Mouse (Mus musculus): Measurements from ENCODE around the gene Unc5cl.
A peak's percentile ranks its signal among the peaks of the same experiment; 100 is the strongest.
"Not testable (repeated sequence)": the region's sequence is repeated elsewhere in the genome, so short reads cannot be mapped to it uniquely, and the experiment has no call there.

Gene Unc5cl

DNA sequence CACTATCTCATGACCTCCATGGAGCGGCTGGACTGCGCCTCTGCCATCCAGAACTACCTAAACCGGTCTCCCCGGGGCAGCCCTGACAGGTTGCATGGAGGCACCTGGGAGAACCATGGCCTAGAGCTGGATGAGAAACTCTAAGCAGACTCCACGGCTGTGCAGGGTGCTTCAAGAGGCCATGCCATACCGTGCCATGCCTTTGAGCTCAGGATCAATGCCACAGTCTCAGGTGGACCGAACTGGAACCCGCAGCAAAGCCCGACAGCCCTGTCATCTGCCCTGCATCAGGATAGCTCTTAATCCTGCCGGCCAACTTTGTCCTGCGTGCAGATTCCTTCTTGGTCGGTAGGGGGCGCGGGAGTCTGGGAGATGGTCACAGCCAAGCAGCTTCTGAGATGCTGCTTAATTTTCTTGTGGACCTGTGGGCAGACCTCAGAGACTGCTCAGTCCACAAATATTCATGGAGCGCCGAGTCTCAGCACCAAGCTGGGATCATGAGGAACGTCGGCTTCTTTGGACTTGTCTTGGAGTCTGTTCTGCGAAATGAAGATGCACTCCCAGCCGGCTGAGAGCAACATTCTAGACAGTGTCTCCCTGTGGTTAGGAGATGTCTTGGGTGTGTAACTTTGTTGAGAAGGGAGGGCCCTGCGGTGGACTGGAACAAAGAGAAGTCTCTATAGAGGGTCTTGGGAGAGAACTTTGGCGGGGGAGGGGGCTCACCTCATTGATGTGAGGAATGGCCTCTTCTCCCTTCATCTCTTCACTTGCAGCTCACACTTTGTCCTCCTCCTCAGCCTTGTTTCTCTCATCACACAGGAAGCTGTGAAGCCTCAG, 12.9 kb downstream of the Unc5cl start:
- peak; percentile 61 for DNase-seq (ENCODE audit: low spot score)

- not testable (repeated sequence) for DNase-seq (ENCODE audit: low spot score)
Measured at GRCm38 (mm10) chr17:48474282-48474681, 19.6 kb downstream of the Unc5cl start.

GRCm38 (mm10) chr17:48475444-48475843, 20.7 kb downstream of the Unc5cl start:
- DNase-seq (ENCODE audit: low spot score): no peak

- DNase-seq (ENCODE audit: low spot score): no peak
Measured at GRCm38 (mm10) chr17:48479952-48480351, 25.3 kb downstream of the Unc5cl start.

GRCm38 (mm10) chr17:48483764-48484163, 29.1 kb downstream of the Unc5cl start:
- DNase-seq (ENCODE audit: low spot score): no peak

- no peak for DNase-seq (ENCODE audit: low spot score)
Measured at GRCm38 (mm10) chr17:48484191-48484590, 29.5 kb downstream of the Unc5cl start.

DNA sequence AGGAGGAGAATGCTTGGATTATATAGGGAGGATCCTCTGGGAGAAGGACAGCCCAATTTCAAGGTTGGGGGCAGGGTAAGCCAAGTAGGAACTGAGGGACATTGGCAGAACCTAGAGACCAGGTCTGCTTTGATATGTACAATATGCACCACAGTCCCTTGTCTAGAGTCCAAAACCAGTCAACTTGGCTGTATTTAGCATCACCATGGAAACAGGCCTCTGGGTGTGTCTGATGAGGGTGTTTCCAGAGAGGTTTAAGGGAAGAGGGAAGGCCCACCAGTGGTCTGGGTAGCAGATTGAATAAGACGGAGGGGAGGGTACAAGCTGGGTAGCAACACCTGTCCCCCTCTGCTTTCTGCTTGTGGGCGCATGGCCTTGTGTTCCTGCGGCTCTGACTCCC, 34.8 kb downstream of the Unc5cl start:
- no peak for DNase-seq (ENCODE audit: low spot score)

DNA sequence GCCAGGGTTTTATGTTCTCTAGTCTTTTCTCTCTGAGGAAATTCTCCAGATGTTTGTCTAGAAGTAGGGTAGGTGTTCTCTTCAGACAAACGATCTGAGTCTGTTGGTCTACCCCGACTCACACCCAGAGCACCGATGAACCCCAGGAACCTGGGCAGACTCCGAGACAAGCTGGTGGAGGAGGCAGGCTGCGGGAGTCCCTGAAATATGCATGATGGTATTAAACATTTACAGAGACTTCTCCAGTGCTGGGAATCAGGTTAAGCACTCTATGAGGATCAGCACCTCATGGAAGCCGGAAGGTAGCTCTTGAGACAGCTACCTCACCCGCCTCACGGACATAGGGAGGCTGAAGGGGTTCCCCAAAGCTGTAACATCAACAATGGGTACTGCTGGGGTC, 37.9 kb downstream of the Unc5cl start:
- DNase-seq (ENCODE audit: low spot score): no peak

- no peak for DNase-seq (ENCODE audit: low spot score)
Measured at GRCm38 (mm10) chr17:48493582-48493981, 38.9 kb downstream of the Unc5cl start.

DNA sequence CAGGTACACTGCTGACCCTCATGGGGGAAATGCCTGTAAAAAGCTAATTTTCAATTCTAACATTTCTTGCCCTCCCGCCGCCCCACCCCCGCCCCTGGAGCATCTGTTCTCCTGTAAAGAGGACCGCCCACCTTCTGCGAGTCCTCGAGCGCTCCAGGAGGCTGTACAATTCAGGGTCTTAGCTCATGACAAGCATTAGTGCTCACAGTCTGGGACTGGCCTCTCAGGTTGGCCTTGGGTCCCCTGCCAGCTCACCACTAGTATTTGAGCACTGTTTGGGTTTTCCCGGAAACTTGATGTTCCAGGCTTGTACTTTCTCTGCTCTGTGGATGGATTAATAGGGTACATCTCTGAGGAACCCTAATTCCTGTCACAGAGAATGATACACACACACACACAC, 39.3 kb downstream of the Unc5cl start:
- no peak for DNase-seq (ENCODE audit: low spot score)

- no peak for DNase-seq (ENCODE audit: low spot score)
Measured at GRCm38 (mm10) chr17:48497986-48498385, 43.3 kb downstream of the Unc5cl start.

- DNase-seq (ENCODE audit: low spot score): no peak
Measured at GRCm38 (mm10) chr17:48500846-48501445, 46.2 kb downstream of the Unc5cl start.

DNA sequence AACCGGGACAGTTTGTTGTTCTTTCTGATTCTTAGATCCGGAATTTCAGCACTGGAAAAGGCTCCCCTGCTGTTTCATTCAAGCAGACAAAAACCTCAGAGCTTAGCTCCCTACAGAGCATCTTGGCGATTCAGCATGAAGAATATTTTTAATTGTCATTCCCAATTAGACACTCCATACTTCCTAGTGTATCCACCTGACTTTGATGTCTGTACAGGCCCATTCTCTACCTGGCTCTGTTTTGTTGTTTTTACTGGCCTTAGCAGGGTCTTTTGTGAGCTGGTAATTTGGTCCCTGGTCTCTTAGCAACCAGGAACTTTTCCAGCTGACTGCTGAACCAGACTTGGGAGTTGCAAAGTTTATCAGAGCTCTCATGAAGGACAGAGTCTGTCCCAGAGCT, 50.3 kb downstream of the Unc5cl start:
- DNase-seq (ENCODE audit: low spot score): no peak

DNA sequence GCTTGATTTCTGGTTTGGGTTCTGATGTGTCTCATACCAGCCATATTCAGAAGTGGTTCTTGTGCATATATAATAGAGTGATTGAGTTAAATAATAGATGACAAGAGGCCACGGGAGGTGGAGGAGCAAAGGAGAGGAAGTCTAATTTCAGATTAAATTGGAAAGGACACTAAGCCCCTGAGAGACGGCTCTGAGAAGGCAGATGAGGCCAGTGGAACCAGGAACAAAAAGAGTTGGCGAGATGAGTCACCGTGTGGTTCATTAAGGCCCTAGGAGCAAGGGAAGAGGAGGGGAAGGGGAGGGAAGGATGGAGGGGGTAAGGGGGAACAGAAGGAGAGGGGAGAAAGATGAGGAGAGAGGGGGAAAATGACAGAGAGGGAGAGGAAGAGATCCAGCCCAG, 52.3 kb downstream of the Unc5cl start:
- DNase-seq (ENCODE audit: low spot score): no peak

DNA sequence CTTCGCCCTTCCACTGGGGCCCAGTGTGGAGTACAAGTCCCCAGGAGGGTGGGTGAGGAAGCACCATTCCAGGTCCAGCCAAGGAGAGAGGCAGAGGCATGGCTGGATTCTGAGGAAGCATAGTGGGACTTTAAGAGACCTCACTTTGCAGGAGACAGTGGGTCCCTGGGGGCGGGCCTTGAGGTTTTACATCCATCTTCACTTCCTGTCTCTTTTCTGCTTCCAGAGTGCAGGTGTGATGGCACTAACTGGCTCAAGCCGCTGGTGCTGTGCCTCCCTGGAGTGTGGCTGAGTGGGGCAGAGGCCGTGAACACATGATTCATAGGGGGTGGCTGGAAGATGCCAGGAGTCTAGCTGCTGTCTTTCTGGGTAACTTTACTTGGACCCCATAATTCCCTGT, 54.9 kb downstream of the Unc5cl start:
- no peak for DNase-seq (ENCODE audit: low spot score)

DNA sequence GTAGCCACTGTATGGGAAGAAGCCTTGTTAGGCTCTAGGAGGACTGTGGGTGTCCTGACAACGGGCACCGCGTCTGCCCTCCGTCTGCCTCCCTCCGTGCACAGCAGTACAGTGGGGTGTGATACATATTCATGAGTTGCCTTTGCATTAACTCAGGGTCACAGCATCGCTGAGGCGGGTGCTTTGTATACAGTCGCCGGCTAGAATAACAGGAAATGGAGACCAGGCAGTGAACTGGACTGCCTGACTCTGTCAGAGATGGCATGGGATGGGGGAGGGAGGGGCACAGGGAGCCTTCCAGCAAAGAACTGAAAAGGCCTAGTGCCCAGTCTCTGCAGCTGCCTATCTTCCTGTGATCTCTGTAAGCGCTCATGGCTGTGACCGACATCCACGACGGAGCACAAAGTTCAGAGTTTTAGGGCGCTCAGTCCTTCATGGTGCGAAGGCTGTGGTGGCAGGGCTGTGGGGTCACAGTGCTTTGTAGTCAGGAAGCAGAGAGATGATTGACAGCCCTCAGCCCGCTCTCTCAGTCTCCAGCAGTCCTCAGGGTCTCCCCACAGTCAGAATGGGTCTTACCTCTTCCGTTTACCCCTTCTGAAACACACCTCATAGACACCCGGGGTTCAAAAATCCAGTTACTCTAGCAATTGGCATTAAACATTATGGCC, 58.0 kb downstream of the Unc5cl start:
- no peak for DNase-seq (ENCODE audit: low spot score)

DNA sequence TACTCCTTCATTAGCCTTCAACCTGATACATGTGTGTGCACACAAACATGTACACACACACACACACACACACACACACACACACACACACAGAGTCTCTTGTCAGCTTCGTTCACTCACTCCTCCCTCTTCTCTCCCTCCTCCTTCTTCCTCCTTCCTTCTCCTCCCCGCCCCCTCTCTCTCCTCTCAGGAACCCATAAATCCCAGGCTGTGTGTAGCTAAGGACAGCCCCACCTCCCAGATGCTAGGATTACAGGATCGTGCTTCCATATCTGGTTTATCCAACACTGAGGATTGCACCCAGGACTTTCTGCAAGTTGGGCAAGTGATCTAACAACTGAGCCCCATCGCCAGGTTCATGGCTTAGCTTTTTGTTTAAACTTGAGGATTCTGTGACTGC, 59.9 kb downstream of the Unc5cl start:
- no peak for DNase-seq (ENCODE audit: low spot score)

- DNase-seq (ENCODE audit: low spot score): no peak
Measured at GRCm38 (mm10) chr17:48519046-48519445, 64.3 kb downstream of the Unc5cl start.

GRCm38 (mm10) chr17:48520352-48520751, 65.7 kb downstream of the Unc5cl start:
- DNase-seq (ENCODE audit: low spot score): no peak

GRCm38 (mm10) chr17:48523056-48523455, 68.4 kb downstream of the Unc5cl start:
- DNase-seq (ENCODE audit: low spot score): no peak

DNA sequence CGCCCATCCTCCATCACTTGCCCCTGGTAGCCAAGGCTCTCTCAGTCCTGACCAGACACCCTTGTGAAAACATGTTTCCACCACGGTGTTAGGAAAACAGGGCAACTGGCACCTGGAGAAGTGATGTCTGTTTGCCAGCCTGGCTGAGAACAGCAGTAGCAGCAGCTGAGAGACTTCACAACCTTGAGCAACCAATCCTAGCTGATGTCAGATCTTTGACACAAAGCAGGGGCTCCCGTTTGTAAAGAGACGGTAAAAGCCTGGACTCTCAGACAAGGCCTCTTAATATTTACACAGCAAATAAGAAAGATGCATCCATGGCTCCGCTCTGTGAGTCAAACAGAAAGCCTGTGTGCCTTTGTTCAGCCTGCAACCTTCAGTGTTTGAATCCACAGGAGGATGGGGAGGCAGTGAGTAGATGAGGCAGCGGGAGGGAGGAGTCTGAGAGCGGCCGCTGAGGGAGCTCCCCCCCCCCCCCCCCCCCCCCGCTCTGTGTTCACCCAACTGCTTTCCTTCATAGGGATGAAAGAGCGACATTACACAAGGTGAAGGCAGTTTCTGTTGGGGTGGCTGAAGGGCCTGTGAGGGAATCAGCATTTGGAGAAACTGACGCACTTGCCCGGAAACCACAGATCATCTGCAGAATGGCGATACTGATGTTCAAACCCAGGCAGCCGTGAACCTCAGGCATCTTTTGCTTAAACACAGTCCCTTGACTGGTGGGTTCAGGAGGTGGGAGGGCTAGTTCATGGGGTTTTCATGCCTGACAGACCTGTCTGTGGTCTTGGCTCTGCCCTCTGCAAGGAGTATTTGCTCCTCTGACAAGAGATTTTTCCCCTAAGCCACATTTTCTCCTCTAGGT, 79.4 kb downstream of the Unc5cl start:
- no peak for DNase-seq (ENCODE audit: low spot score)

DNA sequence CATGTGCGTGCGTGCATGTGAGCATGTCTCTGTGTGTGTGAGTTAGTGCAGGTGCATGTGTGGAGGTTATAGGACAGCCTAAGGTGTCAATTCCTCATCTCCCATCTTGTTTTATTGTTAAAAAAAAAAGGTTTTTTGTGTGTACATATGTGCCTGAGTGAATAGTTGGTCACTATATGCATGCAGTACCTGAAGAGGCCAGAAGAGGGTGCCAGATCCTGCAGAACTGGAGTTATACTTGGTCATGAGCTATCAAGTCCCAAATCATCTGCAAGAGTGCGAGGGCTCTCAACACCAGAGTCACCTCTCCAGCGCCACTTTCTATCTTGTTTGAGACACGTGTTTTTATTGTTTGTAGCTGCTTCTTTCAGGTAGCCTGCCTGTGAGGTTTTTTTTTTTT, 83.6 kb downstream of the Unc5cl start:
- no peak for DNase-seq (ENCODE audit: low spot score)

Measured in MN1 (cell line).